Mouse (Mus musculus) spleen, postnatal 14 days (tissue): ENCODE measurements around the gene Tmem121.

ENCODE experiments used
- DNase-seq, 2 experiments: peaks; one replicate each; pipeline ENCODE4 v3.0.0; 2021 to 2022; ENCODE audit warnings: low spot score in 2 of 2

The Tmem121 gene

DNA sequence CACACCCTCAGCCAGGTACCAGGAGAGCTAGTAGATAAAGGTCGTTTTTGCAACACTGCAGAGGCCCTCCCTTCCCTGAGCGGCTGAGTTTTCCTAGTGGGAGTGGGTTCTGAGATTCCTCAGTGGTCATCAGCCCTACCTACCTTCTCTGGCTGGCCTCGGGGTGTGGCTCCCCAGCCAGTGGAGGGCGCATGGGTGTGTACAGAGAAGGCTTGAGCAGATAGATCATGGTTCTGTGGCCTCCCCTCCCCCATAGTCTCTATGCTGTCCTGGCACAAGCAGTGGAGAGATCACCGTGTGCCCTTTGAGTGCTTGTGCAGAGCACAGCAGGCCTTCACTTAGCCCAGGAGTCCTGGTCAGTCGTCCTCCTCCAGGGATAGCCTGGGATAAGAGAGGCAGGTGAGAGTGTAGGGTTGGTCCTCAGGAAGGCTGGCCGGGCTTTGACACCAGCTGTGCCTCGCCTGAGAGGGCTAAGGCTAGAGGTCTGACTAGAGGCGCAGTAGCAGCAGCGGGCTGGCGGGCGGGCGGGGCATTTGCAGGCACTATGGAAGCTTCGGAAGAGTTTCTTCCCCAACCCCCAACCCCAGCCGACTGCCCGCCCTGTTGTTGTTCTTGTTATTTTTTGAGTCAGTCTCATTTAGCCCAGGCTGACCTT is 37.2 kb upstream of the Tmem121 start:
- DNase-seq: peak; percentile 56 to 65

GRCm38 (mm10) chr12:113149341-113149740 is 36.4 kb upstream of the Tmem121 start:
- DNase-seq: no peak

GRCm38 (mm10) chr12:113149896-113150295 is 35.8 kb upstream of the Tmem121 start:
- DNase-seq: no peak

DNA sequence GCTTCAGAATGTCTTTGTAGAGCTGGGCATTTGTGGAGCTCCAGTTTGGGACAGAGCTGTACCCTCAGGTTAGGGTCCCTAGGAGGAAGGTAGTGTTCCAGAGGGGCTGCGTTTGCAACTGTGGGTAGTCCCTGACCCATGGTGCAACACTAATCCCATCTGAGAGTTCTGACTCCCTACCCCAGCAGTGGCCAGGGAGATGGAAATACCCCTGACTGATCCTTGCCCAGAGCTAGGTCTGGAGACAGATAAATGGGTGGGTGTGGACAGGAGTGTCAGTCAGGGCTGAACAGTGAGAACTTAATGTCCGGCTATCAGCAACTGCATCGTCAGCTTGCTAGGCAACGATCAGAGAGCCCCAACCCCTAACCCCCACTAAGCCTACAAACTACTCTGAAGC is 35.1 kb upstream of the Tmem121 start:
- DNase-seq: no peak

GRCm38 (mm10) chr12:113151046-113151445 is 34.7 kb upstream of the Tmem121 start:
- no peak for DNase-seq

DNA sequence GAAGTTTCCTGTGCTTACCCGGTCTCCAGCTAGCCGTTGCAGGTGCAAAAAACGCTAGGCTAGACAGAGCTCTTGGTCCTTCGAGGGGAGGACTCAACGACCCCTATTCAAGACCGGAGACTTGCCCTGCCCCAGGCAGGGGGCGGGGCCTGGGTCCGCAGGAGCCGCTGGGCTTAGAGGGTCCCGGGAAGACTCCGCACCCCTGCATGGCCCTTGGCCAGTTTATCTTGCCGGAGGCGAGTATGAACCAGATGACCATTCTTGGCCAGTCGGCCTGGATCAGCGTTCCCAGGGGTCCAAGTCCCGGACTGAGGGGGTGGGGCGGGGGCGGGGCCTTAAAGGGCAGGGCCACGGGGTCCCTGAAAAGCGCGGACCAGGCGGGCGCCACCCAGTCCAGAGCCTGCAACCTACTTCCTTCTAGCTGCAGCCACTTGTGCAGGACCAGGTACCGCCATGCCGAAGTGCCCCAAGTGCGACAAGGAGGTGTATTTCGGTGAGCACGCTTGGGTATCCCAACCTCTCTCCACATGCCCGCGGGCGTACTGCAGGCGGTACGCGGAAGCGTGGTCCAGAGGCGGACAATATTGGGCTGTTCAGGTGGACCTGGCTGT is 34.0 kb upstream of the Tmem121 start:
- DNase-seq: peak; percentile 44 to 58

- no peak for DNase-seq
These were observed 33.5 kb upstream of the Tmem121 start for GRCm38 (mm10) chr12:113152272-113152661.

- no peak for DNase-seq
These were observed 32.7 kb upstream of the Tmem121 start for GRCm38 (mm10) chr12:113152991-113153525.

DNA sequence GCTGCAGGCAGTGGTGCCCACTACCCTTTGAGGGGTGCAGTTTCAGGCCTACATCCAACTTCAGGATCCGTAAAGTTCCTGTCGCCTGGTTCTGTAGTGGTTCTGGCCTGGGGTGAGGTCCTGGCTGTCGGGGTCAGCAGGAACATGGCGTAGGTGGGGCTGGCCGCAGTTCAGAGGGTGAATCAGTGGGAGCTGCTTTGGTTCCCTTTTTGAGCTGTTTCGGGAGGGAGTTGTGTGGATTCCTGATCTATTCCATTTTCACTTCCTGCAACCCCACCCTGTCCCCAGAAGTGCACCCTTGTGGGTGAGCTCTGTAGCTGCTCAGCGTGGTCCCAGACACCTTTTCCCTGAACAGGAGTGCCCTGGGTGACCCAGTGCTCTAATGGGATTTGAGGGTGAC is 31.8 kb upstream of the Tmem121 start:
- DNase-seq: no peak

- no peak for DNase-seq
These were observed 31.0 kb upstream of the Tmem121 start for GRCm38 (mm10) chr12:113154747-113155075.

- no peak for DNase-seq
These were observed 30.5 kb upstream of the Tmem121 start for GRCm38 (mm10) chr12:113155076-113155771.

GRCm38 (mm10) chr12:113155887-113156539 is 29.7 kb upstream of the Tmem121 start, which contains the start of gene Tedc1:
Gene Tedc1 (plus strand): TSS chr12:113156421.
- peak; percentile 99 for DNase-seq

GRCm38 (mm10) chr12:113156540-113156929 is 29.2 kb upstream of the Tmem121 start:
- no peak for DNase-seq

DNA sequence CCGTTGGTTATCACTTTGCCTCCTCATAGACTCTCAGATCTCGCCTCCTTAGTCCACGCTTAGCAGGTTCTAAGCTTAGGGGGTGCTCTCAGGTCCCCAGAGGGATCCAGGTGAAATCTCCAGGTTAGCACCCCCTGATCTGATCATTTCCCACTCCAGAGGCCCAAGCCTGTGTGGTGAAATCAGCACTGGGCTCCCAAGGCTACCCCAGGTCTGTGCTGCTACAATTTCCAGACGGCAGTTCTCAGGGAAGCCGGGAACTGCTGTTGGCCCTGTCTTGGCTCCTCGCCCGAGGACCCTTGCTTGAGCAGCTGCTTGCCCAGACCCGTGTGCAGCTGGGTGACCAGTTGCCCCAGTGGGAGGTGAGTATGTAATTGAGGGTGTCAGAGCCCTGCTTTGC is 28.7 kb upstream of the Tmem121 start:
- no peak for DNase-seq

GRCm38 (mm10) chr12:113157521-113157920 is 28.2 kb upstream of the Tmem121 start:
- no peak for DNase-seq

- DNase-seq: no peak
These were observed 27.8 kb upstream of the Tmem121 start for GRCm38 (mm10) chr12:113157971-113158370.

DNA sequence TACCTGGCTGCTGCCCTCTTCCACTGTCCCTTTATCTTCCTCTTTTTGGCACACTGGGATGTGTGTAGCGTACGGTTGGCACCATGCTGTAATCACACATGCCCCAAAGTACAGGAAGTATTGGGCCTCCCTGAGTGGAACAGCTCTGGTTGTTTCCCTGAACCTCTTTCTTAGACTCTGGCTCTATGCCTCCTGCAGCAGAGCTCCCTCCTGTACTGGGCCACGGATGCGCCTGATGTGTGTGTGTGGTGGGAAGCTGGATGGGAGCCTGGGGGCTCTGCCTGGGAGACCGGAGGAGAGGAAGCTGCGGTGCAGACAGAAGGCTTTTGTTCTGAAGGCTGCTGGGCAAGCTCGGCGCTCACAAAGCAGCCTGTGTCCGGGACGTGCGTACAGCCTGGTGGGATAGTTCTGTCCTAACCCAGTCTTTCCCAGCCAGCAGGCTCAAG is 22.1 kb upstream of the Tmem121 start:
- no peak for DNase-seq

DNA sequence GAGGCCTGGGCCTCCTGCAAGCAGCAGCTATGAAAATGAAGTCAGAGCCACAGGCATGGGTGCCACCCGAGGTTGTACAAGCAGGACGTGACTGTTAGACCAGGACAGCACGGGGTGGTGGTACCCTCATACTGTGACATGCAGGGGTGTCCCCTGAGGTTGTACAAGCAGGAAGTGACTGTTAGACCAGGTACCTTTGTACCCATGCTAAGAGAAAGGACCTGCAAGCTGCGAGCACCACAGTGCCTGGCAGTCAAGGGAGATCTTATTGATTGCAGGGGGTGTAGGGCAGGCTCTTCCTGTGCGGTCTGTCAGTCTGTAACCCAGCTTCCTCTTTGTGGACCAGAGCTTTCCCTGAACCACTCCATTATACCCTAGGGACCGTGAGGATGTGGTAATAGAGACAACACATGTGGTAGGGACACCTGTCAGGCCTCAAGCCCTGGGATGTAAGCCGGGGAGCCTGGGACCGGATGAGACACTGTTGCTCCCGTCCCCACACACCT is 17.6 kb upstream of the Tmem121 start:
- DNase-seq: peak in 1 of 2 experiments; percentile 38

DNA sequence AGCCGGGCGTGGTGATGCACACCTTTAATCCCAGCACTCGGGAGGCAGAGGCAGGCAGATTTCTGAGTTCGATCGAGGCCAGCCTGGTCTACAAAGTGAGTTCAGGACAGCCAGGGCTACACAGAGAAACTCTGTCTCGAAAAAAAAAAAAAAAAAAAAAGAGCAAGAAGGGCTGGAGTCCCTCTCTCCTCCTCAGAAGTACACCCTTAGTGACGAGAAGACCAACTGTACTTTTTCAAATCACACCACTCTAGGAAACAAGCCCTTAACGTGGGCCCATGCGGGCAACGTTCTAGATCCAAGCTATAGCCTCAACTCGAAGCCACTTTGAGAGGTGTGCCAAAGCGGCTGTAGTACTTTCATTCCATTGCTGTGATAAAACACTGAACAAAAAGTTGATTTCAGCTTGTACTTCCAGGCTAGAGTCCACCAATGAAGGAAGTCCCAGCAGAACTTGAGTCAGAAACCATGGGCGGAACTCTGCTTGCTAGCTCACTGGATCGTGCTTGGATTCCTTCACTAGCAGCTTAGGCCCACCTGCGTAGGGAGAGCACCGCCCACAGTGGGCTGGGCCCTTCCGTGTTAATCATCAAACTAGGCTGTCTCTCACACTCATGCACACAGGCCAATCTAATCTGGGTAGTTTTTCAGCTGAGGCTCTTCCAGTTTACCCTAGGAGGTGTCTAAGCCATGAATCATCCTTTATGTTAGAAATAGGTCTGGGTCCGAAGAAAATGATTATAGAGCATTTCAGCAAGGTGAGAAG is 8.6 kb upstream of the Tmem121 start:
- DNase-seq: no peak

DNA sequence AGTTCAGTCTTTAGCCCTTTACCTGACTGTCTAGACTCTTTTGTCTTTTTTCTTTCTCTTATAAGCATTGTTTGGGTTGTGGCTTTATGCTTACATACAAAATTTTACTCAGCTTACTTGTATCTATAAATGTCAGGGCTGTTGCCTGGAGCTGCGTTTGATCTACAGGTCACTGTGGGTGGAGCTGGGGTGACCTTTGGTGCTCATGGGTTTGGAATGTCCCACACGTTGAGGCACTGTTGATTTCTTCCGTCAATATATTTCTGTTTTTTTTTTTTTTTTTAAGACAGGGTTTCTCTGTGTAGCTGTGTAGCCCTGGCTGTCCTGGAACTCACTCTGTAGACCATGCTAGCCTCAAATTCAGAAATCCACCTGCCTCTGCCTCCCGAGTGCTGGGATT is 4.7 kb upstream of the Tmem121 start:
- no peak for DNase-seq

- DNase-seq: no peak
These were observed 785 bp upstream of the Tmem121 start for GRCm38 (mm10) chr12:113184945-113185344.
